Mouse (Mus musculus): ENCODE results near the gene Blm.

DNA sequence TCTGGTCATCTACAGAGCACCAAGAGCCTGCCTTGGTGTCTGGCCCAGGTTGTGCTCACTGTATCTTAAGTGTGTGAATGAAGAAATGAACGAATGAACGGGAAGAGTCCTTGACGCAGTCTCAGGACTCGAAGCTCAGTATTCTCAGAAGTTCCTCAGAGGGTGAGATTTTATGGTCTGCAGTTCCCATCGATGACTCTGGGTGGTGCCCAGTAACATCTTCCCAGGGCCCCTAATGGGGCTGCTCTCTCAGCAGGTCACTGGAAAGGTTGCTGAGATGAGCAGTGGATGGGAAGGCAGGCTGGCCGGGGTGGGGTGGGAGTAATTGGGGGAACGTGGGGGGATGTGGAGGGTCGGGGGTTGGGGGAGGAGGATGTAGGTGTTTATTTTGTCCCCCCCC lies 23.2 kb upstream of the Blm start:
- TF ChIP-seq CTCF (IDR thresholded peaks at IDR 0.05; ENCODE audit: extremely low read depth, insufficient read depth, low read length) (0 out of 2 replicates have a peak, but pooled peaks have one; percentile 4), POLR2A (IDR thresholded peaks at IDR 0.05; ENCODE audit: extremely low read depth, insufficient read depth, low read length) (no peak)
